Mouse (Mus musculus) layer of hippocampus, adult 2 months (tissue): Measurements from ENCODE around the gene Hbp1. TPM values are rescaled to one million over a fixed set of nuclear protein-coding genes. Genes with fewer than 3 reads are reported as not detected.

Source experiments
- DNase-seq, 2 experiments: peaks; one replicate each; pipeline ENCODE4 v3.0.0; 2022; ENCODE audit warnings: low spot score in 2 of 2
- H3K27ac ChIP-seq: fragments of 200-600 bp; 2 replicates; pipeline ENCODE4 v1.8.1; 2022
- H3K4me3 ChIP-seq: fragments of 200-600 bp; 2 replicates; pipeline ENCODE4 v1.8.1; 2022; ENCODE audit warnings: mild to moderate bottlenecking
- CTCF ChIP-seq: fragments of 200-600 bp; conservative IDR thresholded peaks from 2 replicates; pipeline ENCODE4 v1.8.1; 2022; ENCODE audit warnings: antibody characterized with exemption, mild to moderate bottlenecking, moderate library complexity
- total RNA-seq, 2 experiments: library from RNA; stranded (reverse); gene quantifications; 2 replicates each; pipeline ENCODE4 v1.2.3; 2021

The Hbp1 gene
- total RNA-seq, 2 experiments from 2014 or later: 26.4 to 28.8 TPM

GRCm38 (mm10) chr12:31944405-31944804 is 5.9 kb downstream of the Hbp1 start:
- DNase-seq: no peak
- Histone ChIP-seq H3K27ac (no peak overlapping the region), H3K4me3 (no peak overlapping the region)
- TF ChIP-seq CTCF: no peak

- Histone ChIP-seq H3K27ac (no peak overlapping the region), H3K4me3 (no peak overlapping the region)
- DNase-seq: no peak
- TF ChIP-seq CTCF: no peak
Observed at GRCm38 (mm10) chr12:31943020-31943654, 7.2 kb downstream of the Hbp1 start.

DNA sequence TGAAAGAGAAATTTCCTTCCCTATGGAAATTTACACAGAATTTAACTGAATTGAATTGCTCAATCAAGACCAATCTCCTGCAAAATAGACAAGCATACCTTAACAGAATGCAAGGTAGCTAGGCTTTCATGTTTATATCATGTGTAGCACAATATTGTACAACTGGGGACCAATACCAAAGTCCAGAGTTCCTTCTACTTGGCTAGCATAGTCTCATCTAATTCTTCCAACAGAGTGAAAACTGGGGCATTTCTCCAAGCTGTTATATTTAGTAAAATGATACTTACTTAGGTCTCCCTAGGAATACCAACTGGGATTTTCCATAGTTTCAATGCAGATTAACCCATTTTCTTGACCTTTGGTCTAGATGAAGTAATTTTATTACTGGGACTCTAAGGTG is 11.3 kb downstream of the Hbp1 start:
- Histone ChIP-seq H3K27ac (no peak overlapping the region), H3K4me3 (no peak overlapping the region)
- TF ChIP-seq CTCF: no peak
- no peak for DNase-seq

DNA sequence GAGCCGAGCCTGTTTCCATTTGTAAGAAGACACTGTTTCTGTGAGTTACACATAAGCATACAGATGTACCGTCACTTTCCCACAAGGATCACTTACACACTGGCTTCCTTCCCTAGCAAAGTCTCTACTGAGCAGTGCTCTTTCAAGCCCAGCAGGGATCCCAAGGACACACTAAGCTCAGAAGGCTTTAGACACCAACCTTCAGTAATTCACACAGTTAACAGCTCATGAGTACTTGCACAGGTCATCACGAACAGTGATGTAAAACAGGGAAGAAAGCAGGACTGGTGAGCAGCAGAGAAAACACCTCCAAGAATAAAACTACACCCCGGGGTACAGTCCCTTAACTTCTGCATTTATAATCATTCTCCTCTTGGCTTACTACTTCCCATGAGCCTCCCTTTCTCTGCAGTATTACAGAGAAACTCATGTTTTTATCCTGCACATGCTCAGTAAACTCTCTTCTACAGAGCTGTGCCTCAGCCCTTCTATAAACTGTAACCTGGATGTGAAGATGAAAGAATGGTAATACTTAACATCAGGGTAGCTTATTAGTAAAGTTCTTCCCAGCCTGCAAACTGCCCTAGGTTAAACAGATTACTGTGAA is 11.8 kb downstream of the Hbp1 start:
- no peak for DNase-seq

GRCm38 (mm10) chr12:31937613-31938012 is 12.7 kb downstream of the Hbp1 start:
- TF ChIP-seq CTCF: no peak
- Histone ChIP-seq H3K27ac (no peak overlapping the region), H3K4me3 (no peak overlapping the region)
- DNase-seq: no peak

More for the DNA sequence above, 11.8 kb downstream of the Hbp1 start:
- TF ChIP-seq CTCF: no peak
- H3K4me3 ChIP-seq: no peak overlapping the region
- no peak overlapping the region for H3K27ac ChIP-seq

GRCm38 (mm10) chr12:31936657-31937300 is 13.6 kb downstream of the Hbp1 start:
- H3K27ac ChIP-seq: no peak overlapping the region
- TF ChIP-seq CTCF: no peak
- no peak overlapping the region for H3K4me3 ChIP-seq
- DNase-seq: no peak

- H3K27ac ChIP-seq: no peak overlapping the region
- no peak for DNase-seq
Observed at GRCm38 (mm10) chr12:31931818-31932217, 18.5 kb downstream of the Hbp1 start.

GRCm38 (mm10) chr12:31928498-31928897 is 21.8 kb downstream of the Hbp1 start:
- H3K27ac ChIP-seq: no peak overlapping the region
- TF ChIP-seq CTCF: no peak
- no peak for DNase-seq
- H3K4me3 ChIP-seq: no peak overlapping the region

More at GRCm38 (mm10) chr12:31931818-31932217, 18.5 kb downstream of the Hbp1 start:
- peak; percentile 74 for TF ChIP-seq CTCF
- H3K4me3 ChIP-seq: no peak overlapping the region

DNA sequence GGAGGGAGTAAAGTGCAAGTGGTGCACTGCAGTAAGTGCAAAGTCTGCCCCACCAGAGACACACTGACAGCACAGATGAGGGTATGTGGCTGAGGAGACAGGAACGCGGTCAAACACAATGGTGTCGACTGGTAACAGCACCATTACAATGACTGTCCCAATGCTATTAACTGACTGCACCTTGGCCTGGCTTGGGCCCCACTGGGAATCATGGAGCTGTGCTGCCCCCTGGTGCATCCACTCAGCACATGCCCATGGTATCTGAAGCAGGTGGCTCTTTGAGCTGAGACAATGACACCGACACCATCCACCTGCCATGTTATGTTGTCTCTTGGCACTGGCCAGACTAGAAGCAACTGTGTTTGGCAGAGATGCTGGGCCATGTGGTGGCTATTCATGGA is 23.7 kb downstream of the Hbp1 start:
- H3K27ac ChIP-seq: peak overlapping the region; percentile 70
- TF ChIP-seq CTCF: peak; percentile 94

DNA sequence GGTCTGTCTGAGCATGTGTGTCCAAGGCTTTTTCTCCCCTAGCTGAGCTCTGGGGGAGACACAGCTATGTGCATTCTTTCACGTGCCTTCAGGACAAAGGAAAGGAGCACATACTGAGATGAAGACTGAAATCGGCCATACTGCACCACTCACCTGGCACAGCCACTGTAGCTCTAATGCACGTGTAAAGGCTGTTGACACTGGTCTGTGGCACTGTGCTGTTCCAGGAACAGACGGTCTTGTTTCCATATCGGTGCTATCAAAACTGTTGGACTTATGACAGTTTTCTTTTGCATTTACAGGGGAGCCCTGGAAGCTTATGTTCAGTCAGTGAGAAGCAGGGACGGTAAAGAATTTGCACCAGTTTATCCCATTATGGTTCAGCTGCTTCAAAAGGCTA is 25.0 kb downstream of the Hbp1 start:
- Histone ChIP-seq H3K27ac (peak overlapping the region; percentile 60), H3K4me3 (no peak overlapping the region)
- TF ChIP-seq CTCF: no peak
- no peak for DNase-seq

More for the DNA sequence above, 23.7 kb downstream of the Hbp1 start:
- no peak overlapping the region for H3K4me3 ChIP-seq
- peak; percentile 79 to 87 for DNase-seq

GRCm38 (mm10) chr12:31924135-31924534 is 26.2 kb downstream of the Hbp1 start:
- no peak overlapping the region for H3K4me3 ChIP-seq
- DNase-seq: no peak
- H3K27ac ChIP-seq: peak overlapping the region; percentile 28; the same call in 1 of the 2 replicates
- TF ChIP-seq CTCF: no peak

DNA sequence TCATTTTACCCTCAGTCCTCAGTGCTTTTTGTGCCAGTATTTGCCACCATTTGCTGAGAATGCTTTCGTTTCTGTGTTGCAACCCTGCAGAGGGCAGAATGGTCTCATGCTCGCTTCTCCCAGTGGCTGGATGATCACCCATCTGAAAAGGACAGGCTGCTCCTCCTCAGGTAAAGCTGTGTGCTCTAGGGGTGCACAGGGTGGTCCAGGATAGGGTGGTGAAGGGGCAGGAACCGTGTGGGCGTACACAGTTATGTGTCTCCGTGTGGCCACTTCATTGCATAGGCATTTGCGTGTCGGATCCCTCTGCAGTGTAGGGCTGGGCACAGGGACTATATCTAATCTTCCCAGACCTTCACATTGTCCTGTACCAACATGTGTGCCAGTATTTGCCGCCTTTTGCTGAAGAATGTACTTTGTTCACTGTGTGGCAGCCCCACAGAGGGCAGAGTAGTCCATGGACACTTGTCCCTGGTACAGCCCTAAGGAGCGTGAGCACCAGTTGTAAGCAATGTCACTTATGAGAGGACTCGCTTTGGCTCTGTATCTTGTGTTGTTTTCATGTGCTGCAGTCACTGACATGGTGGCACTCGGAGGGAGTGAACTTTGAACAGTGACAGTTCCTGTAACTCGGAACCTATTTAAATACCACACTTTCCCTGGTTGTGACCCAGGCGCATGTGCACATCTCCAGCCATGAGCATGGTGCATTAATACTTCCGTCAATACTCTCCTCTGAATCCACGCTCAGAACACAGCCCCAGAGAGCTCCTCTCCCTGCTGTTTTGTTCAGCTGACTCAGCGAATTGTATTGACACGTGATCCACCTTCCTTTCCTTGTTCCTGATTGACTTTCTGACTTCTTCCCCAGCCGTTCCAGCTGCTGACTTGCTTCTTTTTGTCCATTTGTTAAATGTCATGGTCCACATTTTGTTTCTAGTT is 29.6 kb downstream of the Hbp1 start:
- H3K27ac ChIP-seq: no peak overlapping the region
- H3K4me3 ChIP-seq: no peak overlapping the region
- DNase-seq: no peak
- no peak for TF ChIP-seq CTCF

- Histone ChIP-seq H3K27ac (peak overlapping the region; percentile 76), H3K4me3 (no peak overlapping the region)
- TF ChIP-seq CTCF: no peak
- no peak for DNase-seq
Observed at GRCm38 (mm10) chr12:31917245-31917644, 33.1 kb downstream of the Hbp1 start.
